Mouse (Mus musculus) liver, postnatal 0 days (tissue): ENCODE measurements at regions not wholly inside any gene's neighbourhood (a gene's known extent, or its start where the extent isn't known, plus 50 kb on each side); places are given as distances from the start of the nearest gene placed in this dataset.

ENCODE experiments used
- CTCF ChIP-seq: sonication (generic); IDR thresholded peaks from 2 replicates; pipeline ENCODE4 v1.5.1; 2016; ENCODE audit warnings: antibody characterized with exemption, low read depth
- EP300 ChIP-seq: IDR thresholded peaks from 2 replicates; pipeline ENCODE4 v1.6.1; 2016; ENCODE audit warnings: antibody characterized with exemption, low read depth, mild to moderate bottlenecking

- TF ChIP-seq CTCF (no peak), EP300 (no peak)
Observed at GRCm38 (mm10) chr12:92189022-92189421, 340.1 kb upstream of the Sel1l start.
